Mouse (Mus musculus): Measurements from ENCODE around the gene Ctdsp2. TPM values are rescaled to one million over a fixed set of nuclear protein-coding genes. Genes with fewer than 3 reads are reported as not detected.

The Ctdsp2 gene
- 45.1 to 53.9 TPM (median 51.9 TPM) in 4 replicates for total RNA-seq (2023)

DNA sequence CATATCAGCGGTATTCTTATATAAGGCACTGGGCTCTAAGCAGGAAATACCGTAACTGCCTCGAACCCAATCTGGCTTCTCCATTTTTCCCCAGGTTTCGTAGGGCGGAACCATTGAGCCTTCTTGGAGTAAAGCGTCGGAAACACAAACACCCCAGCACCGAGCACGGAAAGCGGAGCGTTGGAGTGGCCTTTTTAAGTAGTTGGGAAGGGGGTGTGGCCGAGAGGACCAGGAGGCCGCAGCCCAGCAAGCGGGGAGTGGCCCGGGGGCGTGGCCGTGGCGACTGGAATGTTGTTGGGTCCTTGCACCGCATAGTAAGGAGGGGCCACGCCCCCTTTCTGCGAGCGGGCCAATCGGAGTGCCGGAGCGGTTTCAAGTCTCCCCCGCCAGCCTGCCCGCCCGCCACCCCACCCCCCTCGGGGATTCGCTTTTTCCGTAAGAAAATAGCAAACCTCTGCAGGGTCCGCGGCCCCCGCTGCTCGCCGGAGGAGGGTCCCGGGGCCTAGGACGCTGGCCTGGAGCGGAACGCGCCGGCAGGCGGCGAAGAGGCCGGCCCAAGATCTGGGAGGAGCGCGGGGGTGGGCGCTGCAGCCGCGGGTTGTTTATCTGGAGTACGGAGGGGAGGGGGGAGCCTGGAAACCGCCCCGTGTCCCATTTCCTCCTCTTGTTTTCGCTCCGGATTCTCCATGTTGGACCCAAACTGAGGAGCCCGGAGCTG lies at the start of gene Ctdsp2:
TSS of gene Ctdsp2 (plus strand) at position 441 of the 718 bp plus-strand sequence.

GRCm38 (mm10) chr10:127000529-127000928 lies 22.0 kb downstream of the Ctdsp2 start, which contains the start of gene Avil:
Gene Avil, plus strand, starts transcription at chr10:127000709.

GRCm38 (mm10) chr10:127030336-127031296 lies 52.1 kb downstream of the Ctdsp2 start, which contains the start of gene Tsfm:
Gene Tsfm, minus strand, starts transcription at chr10:127030840.

GRCm38 (mm10) chr10:127041274-127041766 lies 62.8 kb downstream of the Ctdsp2 start, which contains the start of the genes Mettl1 and Eef1akmt3:
Gene Mettl1, plus strand, starts transcription at chr10:127041414.
Gene Eef1akmt3, minus strand, starts transcription at chr10:127041513.

GRCm38 (mm10) chr10:127047954-127048353 lies 69.4 kb downstream of the Ctdsp2 start, which contains the start of gene Cyp27b1:
Gene Cyp27b1, plus strand, starts transcription at chr10:127048250.

Other genes starting within 250 kb of the Ctdsp2 start
- 6.1 to 7.8 TPM (median 7.4 TPM) in 4 replicates for gene Atp23, start 77.4 kb upstream of the Ctdsp2 start, total RNA-seq (2023)
- 0.18 to 1.0 TPM (median 0.74 TPM) in 4 replicates for gene Avil, start 22.0 kb downstream of the Ctdsp2 start, total RNA-seq (2023)
- gene Tsfm, start 52.1 kb downstream of the Ctdsp2 start, total RNA-seq (2023): 20.5 to 21.8 TPM (median 21.3 TPM) in 4 replicates
- gene Mettl1, start 62.7 kb downstream of the Ctdsp2 start, total RNA-seq (2023): 16.3 to 24.7 TPM (median 19.8 TPM) in 4 replicates
- 0.25 TPM in 1 of 4 replicates, not detected in the others for gene Eef1akmt3, start 62.8 kb downstream of the Ctdsp2 start, total RNA-seq (2023)
- 1.2 to 2.1 TPM in 2 of 4 replicates, not detected in the others for gene Cyp27b1, start 69.5 kb downstream of the Ctdsp2 start, total RNA-seq (2023)
- 2.8 to 3.4 TPM (median 3.3 TPM) in 4 replicates for gene March9, start 81.5 kb downstream of the Ctdsp2 start, total RNA-seq (2023)
- 127 to 135 TPM (median 129 TPM) in 4 replicates for gene Cdk4, start 84.8 kb downstream of the Ctdsp2 start, total RNA-seq (2023)
- gene Tspan31, start 91.5 kb downstream of the Ctdsp2 start, total RNA-seq (2023): 20.0 to 26.6 TPM (median 22.0 TPM) in 4 replicates
- gene Agap2, start 96.6 kb downstream of the Ctdsp2 start, total RNA-seq (2023): 97.5 to 109 TPM (median 105 TPM) in 4 replicates
- 80.1 to 89.5 TPM (median 81.2 TPM) in 4 replicates for gene Os9, start 142.4 kb downstream of the Ctdsp2 start, total RNA-seq (2023)
- gene B4galnt1, start 186.5 kb downstream of the Ctdsp2 start, total RNA-seq (2023): 467 to 503 TPM (median 480 TPM) in 4 replicates
- not detected in 4 replicates for gene Slc26a10, start 201.9 kb downstream of the Ctdsp2 start, total RNA-seq (2023)
- 0.33 TPM in 1 of 4 replicates, not detected in the others for gene Arhgef25, start 211.4 kb downstream of the Ctdsp2 start, total RNA-seq (2023)
- 63.9 to 74.8 TPM (median 72.1 TPM) in 4 replicates for gene Dtx3, start 217.0 kb downstream of the Ctdsp2 start, total RNA-seq (2023)
- gene Pip4k2c, start 232.9 kb downstream of the Ctdsp2 start, total RNA-seq (2023): 61.9 to 65.3 TPM (median 63.0 TPM) in 4 replicates